Mouse (Mus musculus) R1 (cell line): ENCODE results near the gene Adtrp.

Source experiments
- DNase-seq: peaks from one replicate; pipeline ENCODE4 v3.0.0-alpha.2; 2018; ENCODE audit warnings: low read depth, low spot score

The Adtrp gene

DNA sequence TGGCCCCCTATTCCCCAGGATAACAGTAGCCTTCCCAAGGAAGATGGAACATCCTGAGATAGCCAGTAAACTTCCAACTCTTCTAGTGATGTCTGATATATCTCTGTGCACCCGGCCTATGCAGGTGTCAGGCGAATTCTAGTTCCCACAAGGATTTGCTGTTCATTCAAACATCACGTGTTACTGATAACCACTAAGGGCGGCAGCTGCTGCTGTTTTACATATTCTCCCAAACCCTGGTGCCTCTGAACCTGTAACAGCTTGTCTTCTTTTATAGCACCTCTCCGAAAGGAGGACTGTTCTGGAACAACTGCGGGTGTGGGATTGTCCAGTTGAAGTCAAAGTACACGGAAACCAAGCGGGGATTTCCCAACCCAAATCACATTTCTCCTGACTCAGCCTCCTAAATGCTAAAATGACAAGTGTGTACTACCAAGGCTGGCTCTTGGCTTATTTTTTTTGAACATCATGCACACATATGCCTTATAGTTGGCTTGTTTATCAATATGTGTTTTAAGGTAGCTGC lies 13.8 kb downstream of the Adtrp start:
- no peak for DNase-seq

DNA sequence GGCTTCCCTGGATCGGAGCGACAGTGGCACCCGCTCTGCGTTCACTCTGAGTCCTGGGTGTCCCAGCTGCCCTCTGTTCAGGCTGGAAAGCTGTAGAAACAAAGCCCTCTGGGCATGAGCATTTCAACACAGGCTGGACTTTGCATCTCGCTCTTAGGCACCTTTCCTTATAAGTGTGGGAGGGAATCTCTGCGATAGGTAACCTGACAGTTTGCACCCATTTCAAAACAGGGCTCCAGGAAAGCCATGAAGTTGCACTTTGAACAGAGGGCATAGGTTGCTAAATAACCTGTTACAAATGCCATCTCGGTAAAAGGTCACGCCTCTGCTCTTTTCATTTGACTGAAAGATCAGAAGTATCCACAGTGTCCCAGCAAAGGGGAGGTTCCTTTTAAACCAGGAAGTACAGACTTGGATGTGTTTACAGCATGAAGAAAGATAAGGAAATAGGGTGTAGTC lies 19.2 kb downstream of the Adtrp start:
- DNase-seq = no peak

DNA sequence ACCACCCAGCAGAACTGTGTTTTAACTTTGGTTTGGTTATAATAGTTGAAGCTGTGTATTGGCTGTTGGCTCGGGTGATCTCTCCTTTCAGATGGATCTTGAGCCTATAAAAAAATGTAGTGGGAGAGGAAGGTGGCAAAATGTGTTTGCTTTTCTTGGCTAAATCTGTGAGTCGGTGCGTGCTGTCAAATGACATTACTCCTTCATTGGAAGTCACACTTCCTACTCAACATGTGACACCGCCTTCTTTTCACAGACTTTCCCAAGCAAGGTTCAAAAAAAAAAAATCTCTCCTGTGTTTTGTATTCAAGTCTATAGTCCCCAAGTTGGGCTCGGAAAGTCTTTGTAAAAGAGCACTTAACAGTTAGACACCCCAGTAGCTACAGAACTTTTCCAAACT lies 19.9 kb downstream of the Adtrp start:
- no peak for DNase-seq

DNA sequence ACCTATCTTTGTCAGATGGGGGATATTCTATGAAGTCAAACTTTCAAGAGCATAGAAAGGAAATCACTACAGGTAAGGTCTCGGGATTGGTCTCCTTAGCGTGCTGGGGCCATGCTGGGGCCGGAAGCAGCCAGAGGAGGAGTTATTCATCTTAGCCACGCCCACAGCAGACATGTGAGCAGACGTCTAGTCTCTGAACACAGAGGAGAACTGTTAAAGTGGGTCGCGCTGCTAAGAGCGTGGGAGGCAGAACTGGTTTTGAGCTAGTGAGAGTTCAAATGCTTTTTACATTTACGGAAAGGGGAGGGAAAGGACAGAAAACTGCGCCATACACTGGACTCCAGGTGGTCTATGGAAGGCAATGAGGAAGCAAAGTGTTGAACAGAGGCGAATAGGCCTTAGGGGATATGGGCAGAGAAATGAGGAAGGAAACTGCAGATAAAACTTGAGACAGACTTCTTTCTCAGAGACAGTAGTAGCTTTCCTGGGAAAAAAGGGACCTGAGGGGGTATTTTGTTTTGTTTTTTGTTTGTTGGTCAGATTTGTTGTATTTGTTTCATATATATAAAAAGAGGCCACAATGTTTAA lies 22.0 kb downstream of the Adtrp start:
- peak; percentile 74 for DNase-seq

DNA sequence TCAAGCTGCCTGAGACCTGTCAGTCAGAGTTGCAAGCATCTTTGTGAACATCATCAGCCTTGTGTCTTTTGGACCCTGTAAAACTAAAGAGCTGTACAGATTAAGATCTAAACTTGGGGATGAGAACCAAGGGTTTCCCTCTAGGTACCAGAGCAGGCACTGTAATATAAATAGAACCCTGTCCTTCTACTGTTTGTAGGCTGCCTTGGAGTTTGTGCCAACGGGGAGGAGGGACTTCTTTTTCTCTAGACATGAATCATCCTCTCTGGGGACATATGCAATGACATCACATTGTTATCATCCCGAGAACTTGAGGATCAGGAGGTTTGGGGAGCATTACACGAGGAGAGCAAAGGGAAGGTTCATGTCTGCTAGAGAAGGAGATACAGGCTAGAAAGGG lies 24.4 kb downstream of the Adtrp start:
- DNase-seq = no peak

DNA sequence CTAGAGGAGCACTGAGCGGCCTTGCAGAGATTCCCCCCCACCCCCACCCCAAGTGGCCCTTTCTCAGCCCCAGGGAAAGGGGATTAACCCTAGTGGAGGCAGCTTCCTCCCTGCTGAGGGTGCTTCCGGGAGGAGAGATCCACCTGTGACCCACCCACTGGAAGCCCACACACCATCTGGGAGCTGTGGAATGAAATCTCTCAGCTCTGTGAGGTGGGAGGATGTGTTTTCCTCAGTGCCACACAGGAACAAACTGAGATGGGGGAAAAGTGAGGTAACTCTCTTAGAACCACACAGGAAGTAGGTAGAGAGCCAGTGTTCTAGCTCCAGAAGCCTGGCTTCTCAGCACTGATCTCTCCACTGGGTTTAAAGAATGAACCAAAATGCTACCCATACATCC lies 24.9 kb downstream of the Adtrp start:
- no peak for DNase-seq

DNA sequence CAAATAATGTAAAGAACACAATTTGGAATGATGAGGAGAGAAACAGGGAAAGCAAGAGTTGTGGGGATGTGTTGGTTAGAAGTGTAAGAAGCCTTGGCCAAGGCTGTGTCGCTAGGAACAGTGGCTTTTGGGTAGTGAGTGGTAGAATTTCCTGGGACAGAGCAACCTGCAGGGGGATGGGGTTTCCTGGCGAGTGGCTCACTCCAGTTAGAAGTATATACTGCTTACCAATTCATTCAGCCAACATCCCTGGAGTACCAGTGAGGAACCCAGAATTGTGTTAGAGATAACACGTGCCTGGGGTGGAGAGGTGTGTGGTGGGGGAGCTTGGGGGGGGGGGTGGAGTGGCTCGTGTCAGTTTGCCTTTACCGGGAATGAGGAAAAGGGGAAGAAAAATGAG lies 25.4 kb downstream of the Adtrp start:
- no peak for DNase-seq

DNA sequence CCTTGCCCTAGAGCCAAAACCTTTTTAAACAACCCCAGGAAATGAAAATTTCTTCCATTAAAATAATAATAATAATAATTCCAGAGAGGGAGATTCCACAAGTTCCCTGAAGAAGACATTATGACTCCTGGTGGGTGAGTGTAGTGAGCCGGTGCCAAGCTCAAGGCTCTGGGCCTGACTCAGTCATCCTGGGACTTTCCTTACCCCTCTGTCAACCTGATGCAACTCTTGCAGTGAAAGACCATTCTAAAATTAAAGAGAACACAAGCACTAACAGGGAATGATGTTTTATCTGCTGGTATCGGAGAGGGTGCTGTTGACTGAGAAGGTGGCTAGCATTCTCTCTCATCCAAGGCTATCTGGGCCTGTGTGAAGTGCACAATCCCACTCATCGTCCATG lies 26.5 kb downstream of the Adtrp start:
- DNase-seq = no peak

DNA sequence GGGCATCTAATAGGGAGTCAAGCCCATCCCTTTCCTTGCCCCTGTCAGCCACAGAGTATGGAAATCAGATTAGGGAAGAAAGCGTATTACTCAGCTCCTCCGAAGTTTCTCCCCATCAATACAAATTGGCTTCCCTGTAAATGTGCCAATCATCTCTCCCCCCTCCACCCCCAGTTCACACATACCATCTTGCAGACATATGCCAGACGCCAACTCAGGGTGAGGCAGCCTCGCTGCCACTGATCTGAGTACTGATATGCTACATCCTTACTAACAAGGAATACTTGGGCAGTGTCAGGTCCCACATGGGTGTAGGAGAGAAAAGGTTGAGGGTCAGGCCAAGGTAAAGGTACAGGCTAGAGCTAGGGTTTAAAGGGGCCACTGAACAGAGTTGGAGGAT lies 27.6 kb downstream of the Adtrp start:
- no peak for DNase-seq

DNA sequence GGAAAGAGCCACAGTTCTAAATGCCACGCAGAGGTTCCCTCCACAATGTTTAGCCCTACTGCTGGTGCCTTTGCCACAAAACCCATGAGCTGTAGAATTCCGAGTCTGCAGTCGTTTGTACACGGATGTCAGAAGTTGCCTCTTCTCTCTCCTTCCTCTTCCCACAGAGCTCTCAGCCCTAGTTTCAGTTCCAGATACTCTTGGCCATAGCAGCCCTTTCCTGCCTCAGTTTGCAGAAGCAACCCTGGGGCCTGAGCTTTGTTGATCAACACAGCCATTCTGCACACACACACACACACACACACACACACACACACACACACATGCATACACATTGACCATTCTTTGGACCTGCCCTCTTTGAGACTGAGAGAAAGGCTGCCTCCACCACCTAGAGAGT lies 28.0 kb downstream of the Adtrp start:
- DNase-seq = no peak

DNA sequence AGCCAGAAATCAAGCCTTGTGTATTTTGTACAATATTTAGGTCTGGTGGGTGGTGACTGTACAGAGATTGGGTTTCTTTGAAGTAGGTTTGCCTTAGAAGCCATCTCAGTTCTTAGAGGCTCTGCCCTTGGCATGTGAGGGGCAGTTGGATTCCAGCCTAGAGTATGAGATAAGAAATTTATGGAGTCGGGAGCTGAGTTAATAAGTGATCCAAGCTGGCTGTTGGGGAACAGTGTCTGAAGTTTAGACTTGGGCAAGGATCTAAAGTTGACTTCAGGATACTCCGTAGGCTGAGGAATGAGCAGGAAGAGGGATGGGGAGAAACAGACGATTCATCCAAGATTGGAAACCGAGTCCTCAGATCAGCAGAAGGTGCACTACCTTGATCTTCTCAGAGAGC lies 29.9 kb downstream of the Adtrp start:
- DNase-seq = no peak

DNA sequence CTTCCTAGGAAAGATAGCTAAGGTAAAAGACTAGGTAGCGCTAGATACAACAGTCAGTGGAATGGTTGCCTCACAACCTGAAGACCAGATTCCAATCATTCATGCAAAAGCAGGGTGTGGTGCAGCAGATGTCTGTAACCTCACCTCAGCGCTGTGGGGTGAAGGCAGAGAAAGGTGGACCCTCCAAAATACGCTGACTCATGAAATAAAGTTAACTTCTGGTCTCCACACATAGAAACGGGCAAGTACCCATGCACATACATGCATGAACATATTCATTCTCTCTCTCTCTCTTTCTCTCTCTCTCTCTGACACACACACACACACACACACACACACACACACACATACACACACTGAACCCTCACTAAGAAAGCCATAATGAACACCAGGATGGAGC lies 30.8 kb downstream of the Adtrp start:
- DNase-seq = no peak

DNA sequence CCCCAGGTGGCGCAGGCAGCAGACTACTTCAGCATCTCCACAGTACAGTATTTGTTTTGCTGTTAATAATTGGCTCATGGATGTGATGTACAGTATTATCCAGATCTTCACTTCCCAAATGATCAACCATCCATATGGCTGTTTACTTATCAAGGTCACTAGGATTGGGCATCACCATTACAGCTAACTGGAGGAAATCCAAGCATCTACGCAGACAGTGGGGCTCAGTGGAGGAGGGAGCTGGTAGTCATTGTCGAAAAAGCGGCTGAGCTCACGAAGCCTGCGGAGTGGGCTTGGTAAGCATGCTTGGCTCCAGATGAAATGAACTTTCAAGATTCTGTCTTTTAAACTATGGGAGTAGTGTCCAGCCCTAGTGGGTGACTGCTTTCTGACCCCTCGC lies 36.7 kb downstream of the Adtrp start:
- DNase-seq = no peak

DNA sequence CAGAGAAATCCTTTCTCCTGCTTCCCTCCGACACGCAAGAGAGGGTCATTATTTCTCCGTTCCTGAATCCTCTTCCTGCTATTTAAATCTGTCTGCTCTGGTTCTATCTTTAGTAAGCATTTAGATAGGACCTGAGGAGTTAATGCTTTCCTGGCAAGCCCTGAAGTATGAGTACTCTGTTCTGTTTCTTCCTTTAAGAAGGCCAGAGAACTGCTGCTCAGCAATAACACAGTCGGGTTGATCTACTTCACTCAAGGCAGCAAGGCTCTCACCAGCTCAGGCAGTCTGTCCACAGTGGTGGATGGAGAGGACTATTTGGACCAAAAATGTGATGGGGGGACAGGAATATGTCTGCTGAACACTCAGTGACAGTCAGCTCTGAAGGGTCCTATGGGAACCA lies 39.7 kb downstream of the Adtrp start:
- no peak for DNase-seq

DNA sequence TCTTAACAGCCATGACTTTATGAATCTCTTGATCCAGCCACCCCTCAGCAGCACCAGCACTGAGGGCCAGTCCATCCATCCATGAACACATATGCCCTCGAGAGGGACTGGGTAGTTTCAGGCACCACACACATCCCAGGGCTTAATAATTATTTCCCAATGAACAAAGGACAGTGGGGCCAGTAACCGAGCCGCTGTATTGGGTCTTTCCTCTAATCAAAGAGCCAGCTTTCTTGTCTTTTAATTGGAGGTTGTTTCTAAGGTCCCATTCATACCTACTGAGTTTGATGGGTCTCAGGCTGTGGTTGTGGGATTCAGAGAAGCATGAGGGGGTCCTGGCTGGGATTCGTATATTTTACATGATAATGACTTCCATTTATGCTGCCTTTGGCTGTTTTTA lies 40.2 kb downstream of the Adtrp start:
- DNase-seq = no peak

DNA sequence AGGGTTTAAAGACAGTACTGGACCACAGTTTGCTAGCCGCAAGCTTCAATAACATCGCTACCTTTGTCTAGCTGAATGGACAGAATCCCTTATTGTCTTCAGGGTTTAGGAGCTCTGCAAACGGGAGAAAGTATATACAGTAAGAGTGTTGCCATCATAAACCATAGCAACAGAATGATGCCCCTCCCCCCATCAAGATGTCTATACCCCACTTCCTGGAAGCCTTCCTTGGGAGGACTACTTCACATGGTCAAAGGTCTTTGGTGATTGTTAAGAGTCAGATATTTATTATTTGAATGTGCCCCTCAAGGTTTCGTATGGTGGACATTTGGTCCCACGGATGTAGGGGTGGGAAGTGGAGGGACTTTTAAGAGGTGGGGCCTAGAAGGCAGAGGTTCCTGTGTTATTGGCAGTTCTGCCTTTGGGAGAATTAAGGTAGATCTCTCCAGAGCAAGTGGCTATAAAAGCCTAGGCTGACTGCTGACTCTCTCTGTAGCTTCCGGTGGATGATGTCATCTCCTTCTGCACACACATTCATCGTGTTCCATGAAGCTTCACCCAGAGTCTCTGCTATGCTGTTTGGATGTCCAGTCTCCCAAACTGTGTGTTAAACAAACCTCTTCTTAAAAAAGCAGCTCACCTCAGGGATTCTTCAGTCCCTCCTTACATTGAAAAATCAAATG lies 42.2 kb downstream of the Adtrp start:
- no peak for DNase-seq

DNA sequence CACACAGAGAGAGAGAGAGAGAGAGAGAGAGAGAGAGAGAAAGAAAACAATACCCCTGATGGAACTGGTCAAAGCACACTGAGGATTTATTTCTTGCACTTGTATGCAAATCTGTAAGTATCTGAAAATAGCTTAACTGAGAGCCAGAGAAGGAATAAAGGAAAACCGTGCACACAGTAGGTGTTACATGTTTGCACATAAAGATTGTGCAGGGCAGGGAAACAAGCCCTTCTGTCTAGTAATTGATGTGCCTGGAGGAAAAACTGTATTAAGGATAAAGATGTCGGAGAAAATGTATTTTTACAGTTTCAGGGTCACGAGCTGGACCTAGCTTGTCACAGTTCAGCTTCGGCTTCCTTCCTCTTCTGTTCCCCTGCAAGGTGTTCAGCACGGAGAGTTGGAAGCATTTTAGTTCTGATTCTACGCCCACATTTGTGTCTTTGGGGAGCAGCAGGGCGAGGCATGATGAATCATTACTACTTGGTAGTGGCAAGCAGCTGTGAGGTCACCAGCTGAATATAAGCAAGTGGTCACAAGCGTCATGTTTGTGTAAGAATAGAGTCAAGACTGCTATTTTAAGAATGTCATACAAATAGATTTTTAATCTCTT lies 43.7 kb downstream of the Adtrp start:
- DNase-seq = no peak

DNA sequence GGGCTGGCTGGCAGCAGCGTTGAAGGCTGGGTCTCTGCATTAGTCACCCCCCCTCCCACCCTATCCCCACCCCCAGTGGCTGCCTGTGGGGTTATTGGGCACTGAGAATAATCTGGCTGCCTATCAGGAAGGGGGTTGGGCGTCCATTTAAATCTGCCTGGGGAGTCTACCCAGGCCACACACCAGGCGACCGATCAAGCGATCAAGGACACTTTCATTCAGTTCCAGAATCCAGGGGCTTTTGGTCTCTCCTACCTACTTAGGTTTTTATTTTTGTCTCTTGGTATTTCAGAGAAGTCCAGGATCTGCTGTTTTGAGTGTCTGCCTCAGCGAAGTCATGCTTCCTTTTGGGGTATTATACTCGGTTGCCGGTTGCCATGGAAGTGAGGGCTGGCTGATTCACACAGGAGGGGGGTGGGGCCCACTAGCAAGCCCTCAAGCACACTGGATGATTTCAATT lies 46.3 kb downstream of the Adtrp start:
- DNase-seq = peak; percentile 77

DNA sequence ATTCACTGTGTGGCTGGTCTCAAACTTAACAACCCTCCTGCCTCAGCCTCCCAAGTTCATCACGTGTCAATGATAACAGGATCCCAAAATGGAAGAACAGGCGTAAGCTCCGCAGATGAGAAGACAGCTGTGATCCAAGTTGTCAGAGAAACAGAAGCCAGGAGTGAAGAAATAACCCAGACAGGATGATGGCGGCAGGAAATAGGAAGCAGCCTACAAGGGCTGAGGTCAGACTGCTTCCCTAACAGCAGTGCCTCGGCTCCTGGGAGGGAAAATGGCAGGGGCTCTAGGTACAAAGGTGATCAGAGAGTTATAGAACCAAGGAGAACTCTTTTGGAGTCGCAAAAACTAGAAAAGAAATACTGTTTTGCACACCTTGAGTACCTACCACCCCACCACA lies 54.6 kb downstream of the Adtrp start:
- DNase-seq = no peak

DNA sequence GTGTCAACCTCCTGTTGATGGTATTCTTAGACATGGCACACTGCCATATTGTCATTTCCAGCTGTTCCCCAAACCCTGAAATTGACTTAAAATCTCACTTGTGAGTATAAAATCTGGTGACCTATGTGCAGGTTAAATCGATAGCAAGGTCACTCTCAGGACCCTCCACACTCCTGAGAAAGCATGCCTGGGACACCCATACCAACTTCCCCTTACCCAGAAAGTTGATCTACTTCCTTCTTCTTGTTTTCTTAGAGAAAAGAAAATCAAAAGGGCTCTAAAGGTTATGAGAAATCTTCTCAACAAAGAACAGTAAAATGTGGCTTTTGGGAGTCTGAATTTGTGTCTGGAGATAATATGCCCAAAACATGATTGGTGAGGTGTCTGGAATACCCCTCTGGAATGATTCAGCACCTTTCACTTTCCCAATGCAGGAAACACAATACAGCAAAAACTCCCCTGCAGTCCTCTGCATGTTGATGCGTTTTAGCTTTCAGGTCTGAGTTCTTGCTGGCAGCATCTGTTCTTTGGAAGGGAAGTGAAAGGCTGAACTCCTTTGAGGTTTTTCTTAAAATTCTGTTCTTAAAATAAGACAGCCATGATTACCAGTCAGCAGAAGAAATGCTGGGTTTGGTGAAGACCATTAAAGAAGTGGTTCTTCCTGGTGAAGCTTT lies 59.5 kb downstream of the Adtrp start:
- DNase-seq = no peak

DNA sequence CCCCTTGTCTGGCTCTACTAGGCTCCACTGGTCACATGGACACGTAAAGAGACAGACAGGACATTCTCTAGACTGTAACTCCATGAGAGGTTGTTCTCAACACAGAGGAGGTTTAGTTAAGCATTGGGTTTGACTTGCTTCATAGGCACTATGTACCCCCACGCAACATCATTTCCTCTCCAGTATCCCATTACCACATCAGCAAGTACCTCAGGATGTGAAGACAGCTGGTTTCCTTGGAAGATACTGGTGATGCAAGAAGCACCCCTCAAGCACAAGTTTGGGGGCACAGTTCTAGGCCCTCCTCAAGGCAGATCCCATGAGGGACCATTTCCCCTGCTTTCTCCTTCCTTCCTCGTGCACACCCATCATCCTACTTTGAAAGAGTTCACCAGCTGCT lies 60.8 kb downstream of the Adtrp start:
- DNase-seq = no peak

DNA sequence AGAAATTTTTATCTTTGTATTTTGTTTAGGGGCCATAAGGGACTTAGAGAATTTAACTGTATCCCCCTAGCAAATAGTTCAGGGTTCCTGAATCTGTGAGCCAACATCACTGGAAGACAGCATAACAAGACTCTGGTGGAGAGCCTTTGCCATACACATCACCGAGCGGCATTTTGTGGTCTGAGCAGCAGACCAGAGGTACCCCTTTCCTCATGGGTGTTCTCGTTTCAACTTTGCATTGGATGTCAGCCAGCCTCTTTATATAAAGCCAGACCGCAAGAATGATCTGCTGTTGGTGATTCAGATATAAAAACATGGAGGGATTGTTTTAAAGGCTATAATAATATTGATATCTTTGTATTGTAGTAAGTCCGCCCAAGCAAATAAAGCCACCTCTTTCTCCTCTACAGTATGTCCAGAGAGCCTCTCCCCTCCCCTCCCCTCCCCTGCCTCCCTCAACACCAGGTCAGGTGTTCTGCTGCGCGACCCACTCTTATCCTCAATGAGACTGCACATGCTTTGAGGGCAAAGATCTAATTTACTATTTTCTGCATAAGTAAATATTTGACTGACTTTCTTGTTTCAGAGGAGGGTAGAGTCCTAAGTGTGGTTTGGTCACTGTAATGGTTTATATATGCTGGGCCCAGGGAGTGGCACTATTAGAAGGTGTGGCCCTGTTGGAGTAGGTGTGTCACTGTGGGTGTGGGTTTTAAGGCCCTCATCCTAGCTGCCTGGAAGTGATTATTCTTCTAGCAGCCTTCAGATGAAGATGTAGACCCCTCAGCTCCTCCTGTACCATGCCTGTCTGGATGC lies 62.4 kb downstream of the Adtrp start:
- DNase-seq = no peak
